Mouse (Mus musculus) olfactory bulb, adult 2 months (tissue): Measurements from ENCODE around the gene Emg1. TPM values are rescaled to one million over a fixed set of nuclear protein-coding genes. Genes with fewer than 3 reads are reported as not detected.

ENCODE experiments used
- H3K27ac ChIP-seq: fragments of 200-500 bp; 2 replicates; pipeline ENCODE4 v1.5.1; 2012; ENCODE audit warnings: low read depth, low read length; ENCODE audit not compliant: insufficient read depth
- H3K4me1 ChIP-seq: fragments of 200-500 bp; 2 replicates; pipeline ENCODE4 v1.6.1; 2012; ENCODE audit warnings: low read length; ENCODE audit not compliant: control insufficient read depth, insufficient read depth
- H3K4me3 ChIP-seq: fragments of 200-500 bp; 2 replicates; pipeline ENCODE4 v1.5.1; 2012; ENCODE audit warnings: mild to moderate bottlenecking, low read depth, low read length, moderate library complexity; ENCODE audit not compliant: insufficient read depth
- CTCF ChIP-seq: fragments of 200-500 bp; IDR thresholded peaks from 2 replicates; pipeline ENCODE4 v1.5.1; 2012; ENCODE audit warnings: low read depth, mild to moderate bottlenecking, low read length, moderate library complexity; ENCODE audit not compliant: insufficient read depth
- POLR2A ChIP-seq: fragments of 200-500 bp; IDR thresholded peaks from 2 replicates; pipeline ENCODE4 v1.6.1; 2012; ENCODE audit warnings: mild to moderate bottlenecking, low read depth, low read length, moderate library complexity; ENCODE audit not compliant: insufficient read depth
- WGBS: fragments of 180-500 bp; shearing (Covaris S2); methylation state at CpG from one replicate; pipeline ENCODE4 v1.1.7; 2018; 5-methylcytosine and 5-hydroxymethylcytosine counted together
- polyA plus RNA-seq: library from polyadenylated mRNA; stranded (reverse); fragments of >200 nt; gene quantifications from 2 replicates; pipeline ENCODE4 v1.2.4, GENCODE M21; 2012; ENCODE audit warnings: low replicate concordance; ENCODE audit not compliant: missing spikeins, insufficient read depth, insufficient read length

The Emg1 gene
- polyA plus RNA-seq, 1 experiment: not detected

GRCm38 (mm10) chr6:124718703-124719102, 6.7 kb upstream of the Emg1 start:
- Histone ChIP-seq H3K4me1 (peaks cover 6% of the 10 kb centered on the region; the same call in 1 of the 2 replicates), H3K4me3 (no peak overlapping the region), H3K27ac (no peak overlapping the region)
- 74% methylated on average over 16 of the region's 16 CpGs for WGBS
- TF ChIP-seq CTCF: no peak
- TF ChIP-seq POLR2A: no peak

GRCm38 (mm10) chr6:124717968-124718367, 6.0 kb upstream of the Emg1 start:
- TF ChIP-seq POLR2A (no peak), CTCF (no peak)
- Histone ChIP-seq H3K4me3 (no peak overlapping the region), H3K27ac (no peak overlapping the region), H3K4me1 (peaks cover 9% of the 10 kb centered on the region)
- 84% methylated on average over 13 of the region's 13 CpGs for WGBS

GRCm38 (mm10) chr6:124716864-124717490, 5.0 kb upstream of the Emg1 start:
- WGBS: 46% methylated on average over 20 of the region's 20 CpGs
- TF ChIP-seq POLR2A (no peak), CTCF (no peak)
- no peak overlapping the region; the same call in 1 of the 2 replicates for H3K27ac ChIP-seq
- H3K4me1 ChIP-seq: peaks cover 12% of the 10 kb centered on the region
- no peak overlapping the region for H3K4me3 ChIP-seq

GRCm38 (mm10) chr6:124712918-124713317, 940 bp upstream of the Emg1 start:
- Histone ChIP-seq H3K4me3 (peak overlapping the region; percentile 66), H3K4me1 (peaks cover 15% of the 10 kb centered on the region), H3K27ac (no peak overlapping the region)
- no peak for TF ChIP-seq CTCF
- no peak for TF ChIP-seq POLR2A
- 11% methylated on average over 11 of the region's 11 CpGs for WGBS

GRCm38 (mm10) chr6:124708289-124708889, 3.6 kb downstream of the Emg1 start:
- Histone ChIP-seq H3K4me1 (peaks cover 9% of the 10 kb centered on the region), H3K27ac (no peak overlapping the region), H3K4me3 (no peak overlapping the region)
- WGBS: 91% methylated on average over 10 of the region's 10 CpGs
- TF ChIP-seq POLR2A: no peak
- TF ChIP-seq CTCF: no peak

GRCm38 (mm10) chr6:124706061-124706627, 5.8 kb downstream of the Emg1 start:
- WGBS: 68% methylated on average over 5 of the region's 5 CpGs
- no peak for TF ChIP-seq POLR2A
- no peak for TF ChIP-seq CTCF
- Histone ChIP-seq H3K4me3 (no peak overlapping the region), H3K27ac (no peak overlapping the region), H3K4me1 (peaks cover 3% of the 10 kb centered on the region)

GRCm38 (mm10) chr6:124704417-124704816, 7.6 kb downstream of the Emg1 start:
- TF ChIP-seq CTCF (no peak), POLR2A (no peak)
- 87% methylated on average over 2 of the region's 2 CpGs for WGBS
- no peak overlapping the region for H3K4me3 ChIP-seq
- H3K27ac ChIP-seq: no peak overlapping the region
- no peaks in the 10 kb centered on the region; the same call in 1 of the 2 replicates for H3K4me1 ChIP-seq

GRCm38 (mm10) chr6:124703789-124704188, 8.2 kb downstream of the Emg1 start:
- 66% methylated on average over 7 of the region's 7 CpGs for WGBS
- no peaks in the 10 kb centered on the region; the same call in 1 of the 2 replicates for H3K4me1 ChIP-seq
- TF ChIP-seq POLR2A (no peak), CTCF (no peak)
- H3K27ac ChIP-seq: no peak overlapping the region
- no peak overlapping the region for H3K4me3 ChIP-seq

- H3K4me1 ChIP-seq: no peaks in the 10 kb centered on the region; the same call in 1 of the 2 replicates
- 53% methylated on average over 3 of the region's 3 CpGs for WGBS
- TF ChIP-seq POLR2A (no peak), CTCF (peak; percentile 28; the same call in 1 of the 2 replicates)
- no peak overlapping the region for H3K4me3 ChIP-seq
- H3K27ac ChIP-seq: no peak overlapping the region
Observed at GRCm38 (mm10) chr6:124702784-124703103, 9.2 kb downstream of the Emg1 start.
